Mouse (Mus musculus): ENCODE data around the gene Adamts16. TPM values are rescaled to one million over a fixed set of nuclear protein-coding genes. Genes with fewer than 3 reads are reported as not detected.

The Adamts16 gene
- total RNA-seq, 2 experiments from 2014 or later = 0.24 to 0.29 TPM

DNA sequence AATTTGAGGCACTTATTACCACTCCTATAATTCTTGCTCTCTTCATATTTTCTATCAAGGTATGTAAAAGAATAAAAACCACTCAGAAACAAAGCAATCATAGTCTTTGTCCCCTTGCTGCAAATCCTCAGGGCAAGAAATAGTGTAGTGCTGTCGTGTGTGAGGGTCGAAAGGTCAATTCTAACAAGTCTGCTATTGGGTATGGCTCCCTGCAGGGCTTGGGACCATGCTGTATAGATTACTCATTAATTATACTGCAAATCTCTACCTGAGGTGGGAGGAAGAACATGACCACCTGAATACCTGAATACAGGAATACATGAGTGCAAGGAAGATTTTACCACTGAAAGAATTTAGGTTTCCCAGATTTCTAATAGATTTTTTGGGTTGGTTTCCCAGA lies 72.5 kb downstream of the Adamts16 start:
- DNase-seq = no peak
- intact Hi-C loops (cut with DNase I) = no loop called here

DNA sequence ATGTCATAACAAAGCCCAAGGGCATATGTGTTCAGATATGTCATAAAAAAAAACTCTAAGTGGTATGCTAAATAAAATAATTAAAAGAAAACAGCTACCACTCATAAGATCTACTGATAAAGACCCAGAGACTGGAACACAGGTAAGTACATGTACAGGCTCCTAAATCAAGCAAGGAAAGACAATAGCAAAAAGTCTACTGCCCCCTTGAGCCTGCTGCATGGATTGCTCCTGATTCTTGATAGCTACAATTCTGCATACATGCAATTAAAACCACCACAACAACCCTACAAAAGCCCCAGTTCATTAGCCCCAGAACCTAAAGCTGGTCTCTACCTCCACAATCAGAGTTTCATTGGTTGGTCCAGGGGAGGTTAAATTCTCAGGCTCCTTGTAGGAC lies 74.1 kb downstream of the Adamts16 start:
- intact Hi-C loops (cut with DNase I) = loop anchor here (1.0 kb wide), 1 partner anchor 124 kb away; no protein-coding TSS in a partner anchor
- peak; percentile 13 to 51 for DNase-seq

- intact Hi-C loops (cut with DNase I) = no loop called here
These were observed 76.9 kb downstream of the Adamts16 start for GRCm38 (mm10) chr13:70764682-70765081.

DNA sequence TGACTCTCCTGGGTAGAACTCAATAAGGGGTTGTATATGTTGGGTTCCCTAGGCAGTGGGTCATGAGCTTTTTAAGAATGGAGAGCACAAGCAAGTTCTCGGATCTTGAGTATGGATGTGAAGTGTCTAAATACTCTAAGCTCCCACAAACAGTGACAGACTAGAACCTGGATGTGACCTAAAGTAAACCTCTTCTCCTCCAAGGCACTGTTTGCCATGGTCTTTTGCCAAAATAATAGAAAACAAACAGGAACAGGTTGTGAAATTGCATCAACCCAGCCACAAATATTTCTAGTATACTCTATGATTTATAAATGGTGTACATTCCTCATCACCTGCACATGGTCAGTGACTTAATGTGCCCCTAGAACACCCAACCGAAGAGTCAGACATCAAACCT lies 79.0 kb downstream of the Adamts16 start:
- intact Hi-C loops (cut with DNase I) = no loop called here
- no peak for DNase-seq

More at GRCm38 (mm10) chr13:70764682-70765081, 76.9 kb downstream of the Adamts16 start:
- DNase-seq = no peak

- intact Hi-C loops (cut with DNase I) = no loop called here
These were observed 80.3 kb downstream of the Adamts16 start for GRCm38 (mm10) chr13:70761312-70761711.

GRCm38 (mm10) chr13:70760186-70760585 lies 81.4 kb downstream of the Adamts16 start:
- intact Hi-C loops (cut with DNase I) = no loop called here
- DNase-seq = no peak

More at GRCm38 (mm10) chr13:70761312-70761711, 80.3 kb downstream of the Adamts16 start:
- no peak for DNase-seq

DNA sequence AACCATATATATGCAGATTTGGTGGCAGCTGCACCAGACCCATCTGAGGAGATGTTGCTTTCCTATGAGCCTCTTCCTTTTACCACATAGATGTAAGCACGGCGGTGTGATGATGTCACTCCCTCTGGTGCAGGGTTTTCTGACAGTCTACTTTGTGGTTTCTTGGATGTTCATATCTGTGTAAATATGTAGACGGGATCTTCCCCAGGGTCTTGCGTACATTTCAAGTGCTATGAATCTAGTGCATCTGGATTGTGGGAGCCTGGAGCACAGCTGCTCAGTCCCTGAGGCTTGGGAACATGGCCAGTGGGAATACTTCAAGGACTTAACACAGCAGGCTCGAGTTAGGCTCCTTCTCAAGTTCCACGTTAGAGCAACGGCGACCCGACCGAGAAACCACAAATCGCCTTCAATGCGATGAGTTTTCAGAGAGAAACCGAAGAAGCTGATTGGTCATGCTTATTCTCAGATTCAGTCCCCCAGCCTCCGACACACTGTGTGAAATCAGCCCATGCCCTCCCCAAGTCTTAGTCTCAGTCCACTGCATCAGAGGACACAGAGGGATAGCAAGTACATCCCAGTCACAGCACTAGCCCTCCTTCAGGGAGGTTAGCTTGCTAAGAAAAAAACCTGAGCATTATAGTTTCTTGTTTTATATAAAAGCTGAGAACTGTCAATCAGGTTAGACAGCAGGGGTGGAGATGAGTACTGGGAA lies 95.2 kb downstream of the Adamts16 start:
- intact Hi-C loops (cut with DNase I) = no loop called here
- DNase-seq = peak in 1 of 2 experiments; percentile 13

DNA sequence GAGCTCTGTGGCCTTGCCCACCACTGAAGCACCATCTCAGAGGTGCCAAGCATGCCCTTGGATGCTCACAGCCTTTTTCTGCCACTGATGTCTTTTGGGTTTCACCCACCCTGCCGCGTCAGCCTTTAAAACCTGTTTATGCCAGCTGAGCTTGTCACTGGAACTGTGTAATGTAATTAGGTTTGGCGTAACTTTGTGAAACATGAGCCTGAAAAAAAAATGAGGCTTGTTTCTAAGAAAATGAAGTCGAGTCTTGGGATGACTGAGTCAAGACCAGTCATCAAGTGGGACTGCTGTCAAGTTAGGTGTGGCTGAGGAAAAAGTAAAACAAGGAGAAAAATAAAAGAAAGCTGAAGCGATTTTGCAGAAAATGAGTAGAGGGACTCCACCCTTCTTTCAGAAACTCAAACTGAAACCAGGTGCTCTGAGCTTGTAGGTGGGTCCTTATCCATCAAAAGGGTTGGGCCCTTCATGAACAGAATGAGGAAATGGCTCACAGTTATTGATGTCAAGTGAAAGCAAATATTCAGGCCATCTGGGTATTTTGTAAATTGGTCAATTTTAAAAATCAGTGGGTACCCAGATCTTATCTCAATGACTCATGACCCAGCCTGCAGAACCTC lies 97.1 kb downstream of the Adamts16 start:
- intact Hi-C loops (cut with DNase I) = no loop called here
- DNase-seq = no peak

DNA sequence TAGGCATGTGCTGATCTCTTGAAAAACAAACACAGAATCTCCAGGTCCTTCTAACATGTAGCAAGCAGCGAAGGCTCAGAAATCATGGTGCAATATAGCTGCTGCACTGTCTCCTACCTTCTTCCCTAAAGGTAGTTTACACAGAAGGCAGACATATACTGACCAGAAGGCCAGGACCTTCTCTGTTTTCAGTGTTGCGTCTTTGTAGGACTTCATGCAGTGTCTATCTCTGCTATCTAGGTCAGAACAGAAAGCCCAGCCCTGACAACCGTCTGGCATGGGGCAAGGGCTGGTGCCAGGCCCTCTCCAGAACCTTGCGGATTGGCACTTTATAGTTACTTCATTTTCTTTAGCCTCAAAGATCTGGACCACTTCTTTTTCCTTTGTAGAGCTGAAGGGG lies 98.9 kb downstream of the Adamts16 start:
- intact Hi-C loops (cut with DNase I) = no loop called here
- DNase-seq = no peak

DNA sequence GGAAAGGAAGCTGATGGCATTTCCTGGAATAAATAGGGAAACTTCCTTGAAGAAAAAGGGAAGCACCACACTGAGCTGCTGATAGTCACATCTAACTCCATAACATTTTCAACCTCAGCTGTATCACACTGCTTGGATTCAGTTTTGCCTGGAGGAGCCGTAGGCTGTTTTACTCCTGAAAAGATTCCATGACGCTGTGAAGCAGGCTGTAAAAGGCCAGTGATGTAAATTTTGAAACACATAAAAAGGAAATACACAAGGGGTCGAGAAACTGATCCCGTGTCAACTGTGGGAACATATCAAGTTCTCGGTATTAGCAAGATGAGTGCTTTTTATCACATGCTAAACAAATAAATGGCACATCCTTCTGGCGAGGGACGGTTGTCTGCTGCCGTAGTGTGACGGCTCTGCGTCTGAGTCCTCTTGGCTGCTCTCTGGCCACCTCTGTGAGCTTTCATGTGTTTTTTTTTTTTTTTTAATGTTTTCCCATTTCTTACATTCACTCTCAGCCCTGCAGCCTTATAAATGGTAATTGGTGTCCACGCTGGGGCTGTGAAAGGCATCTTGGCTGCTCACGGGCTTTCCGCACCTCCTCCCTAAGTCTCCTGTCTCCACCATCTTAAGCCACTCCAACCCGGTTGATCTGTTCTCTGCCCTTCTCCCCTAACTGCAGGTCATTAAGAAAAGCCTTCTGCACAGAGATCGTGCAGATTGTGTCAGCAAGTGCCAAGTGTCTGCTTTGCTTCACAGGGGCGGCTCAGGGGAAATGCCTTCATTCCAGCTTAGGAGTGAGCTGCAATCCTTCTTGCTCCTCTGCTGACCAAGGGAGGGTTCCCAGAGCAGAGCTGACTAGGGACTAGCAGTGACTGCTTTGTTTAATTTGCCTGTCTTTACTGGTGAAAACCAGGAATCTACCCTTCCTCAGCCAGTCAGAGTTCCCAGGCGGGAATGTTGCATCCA lies 101.0 kb downstream of the Adamts16 start:
- intact Hi-C loops (cut with DNase I) = no loop called here
- DNase-seq = no peak

DNA sequence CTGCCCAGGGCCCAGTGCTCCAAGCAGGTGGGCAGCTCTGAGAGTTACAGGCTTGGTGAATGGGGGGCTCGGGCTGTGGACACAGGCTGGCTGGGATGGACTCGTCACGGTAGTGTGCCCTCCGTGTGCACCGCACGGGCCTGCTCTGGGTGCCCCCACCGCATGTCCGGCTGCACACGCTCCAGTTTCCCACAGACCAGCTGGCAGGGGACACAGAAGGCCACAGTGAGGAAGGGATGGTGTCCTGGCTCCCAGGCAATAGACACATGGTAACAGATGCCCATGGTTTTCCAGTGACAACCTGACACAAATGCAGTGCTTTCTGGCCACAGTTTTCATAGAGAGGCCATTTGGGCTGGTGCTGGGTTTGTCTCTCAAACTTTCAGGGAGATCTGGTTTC lies 102.8 kb downstream of the Adamts16 start:
- DNase-seq = no peak
- intact Hi-C loops (cut with DNase I) = no loop called here

GRCm38 (mm10) chr13:70736409-70736808 lies 105.2 kb downstream of the Adamts16 start:
- intact Hi-C loops (cut with DNase I) = no loop called here
- no peak for DNase-seq

DNA sequence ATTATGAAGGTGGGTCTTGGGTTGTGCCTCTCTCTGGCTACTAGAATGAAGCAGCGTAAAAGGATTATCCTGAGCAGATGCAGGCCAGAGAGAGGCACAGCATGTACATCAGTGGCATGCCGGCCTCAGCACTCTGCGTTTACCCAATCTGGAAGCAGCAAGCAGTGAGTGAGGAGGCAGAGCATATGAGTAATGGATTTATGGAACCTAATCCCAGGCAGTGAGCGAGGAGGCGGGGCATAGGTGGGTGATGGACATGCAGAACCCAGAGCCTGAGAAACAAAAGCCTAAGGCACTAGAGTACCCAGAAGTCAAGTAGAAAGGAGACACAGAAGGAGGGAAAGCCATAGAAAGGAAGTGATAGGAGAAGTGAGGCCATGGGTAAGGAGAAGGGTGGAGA lies 107.0 kb downstream of the Adamts16 start:
- intact Hi-C loops (cut with DNase I) = no loop called here
- no peak for DNase-seq

DNA sequence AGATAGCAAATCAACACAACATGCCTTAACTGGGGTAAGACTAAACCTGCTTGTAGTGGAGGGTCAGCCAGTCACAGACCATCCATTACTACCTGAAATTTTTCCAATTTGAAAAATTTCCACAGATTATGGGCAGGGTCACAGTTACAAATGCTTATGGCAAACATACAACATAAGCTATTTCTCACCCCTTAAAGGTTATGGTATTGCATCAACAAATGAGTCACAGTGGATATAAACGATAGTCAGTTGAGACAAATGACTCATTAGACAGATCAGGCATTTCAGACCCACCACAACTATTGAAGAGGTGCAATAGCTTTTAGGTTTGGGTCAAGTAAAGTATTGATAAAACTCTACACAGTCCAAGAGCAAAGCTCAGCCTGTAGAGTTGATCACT lies 107.7 kb downstream of the Adamts16 start:
- no peak for DNase-seq
- intact Hi-C loops (cut with DNase I) = no loop called here

- intact Hi-C loops (cut with DNase I) = no loop called here
- DNase-seq = peak; percentile 54 to 65
These were observed 108.4 kb downstream of the Adamts16 start for GRCm38 (mm10) chr13:70733206-70733605.

GRCm38 (mm10) chr13:70732781-70733180 lies 108.8 kb downstream of the Adamts16 start:
- peak in 1 of 2 experiments; percentile 25 for DNase-seq

GRCm38 (mm10) chr13:70731349-70731748 lies 110.3 kb downstream of the Adamts16 start:
- intact Hi-C loops (cut with DNase I) = no loop called here

More at GRCm38 (mm10) chr13:70732781-70733180, 108.8 kb downstream of the Adamts16 start:
- intact Hi-C loops (cut with DNase I) = no loop called here

GRCm38 (mm10) chr13:70729996-70730395 lies 111.6 kb downstream of the Adamts16 start:
- peak in 1 of 2 experiments; percentile 16 for DNase-seq
- intact Hi-C loops (cut with DNase I) = no loop called here

More at GRCm38 (mm10) chr13:70731349-70731748, 110.3 kb downstream of the Adamts16 start:
- no peak for DNase-seq

GRCm38 (mm10) chr13:70726249-70726648 lies 115.4 kb downstream of the Adamts16 start:
- no peak for DNase-seq
- intact Hi-C loops (cut with DNase I) = no loop called here

- DNase-seq = no peak
- intact Hi-C loops (cut with DNase I) = no loop called here
These were observed 117.0 kb downstream of the Adamts16 start for GRCm38 (mm10) chr13:70724635-70725034.

Measured in heart, postnatal 14 days (tissue).